Comparison of ENCODE assay signal across 9 mouse cellular contexts in genomic region chr1:192791897-192792361, GRCm38 (mm10). TPM values are rescaled to one million over a fixed set of nuclear protein-coding genes. Genes with fewer than 3 reads are reported as not detected.
DNase-seq lines count a peak whose midpoint lies in the region; ATAC-seq and TF ChIP-seq lines count a peak whose summit lies in the region.
"Had no signal": no experiment of that assay in that cellular context is flagged by ENCODE, and none has a peak within 500 bp of the region (broad histone marks: within the 10 kb centered on the region; RNA-seq: fewer than 3 reads in every experiment).

No protein-coding gene starts in this region.

- peak; percentile 59 for DNase-seq in embryo, embryonic 10 days (ENCODE audit: low spot score)
- DNase-seq in embryo, embryonic 9.5 days (ENCODE audit: extremely low spot score): no peak
- peak; percentile 58 for DNase-seq in lung, embryonic 14.5 days
- no peak for DNase-seq in lung, postnatal 25 days (ENCODE audit: low spot score)
- peak; percentile 63 to 67 for DNase-seq in thymus, postnatal 10 days (ENCODE audit: low spot score in 2 of 2)
- no peak for DNase-seq in Muller cell, postnatal 12 days (ENCODE audit: inconsistent ontology term)
- DNase-seq in cerebellum, adult 11 months: no peak
- DNase-seq: lung, postnatal 36 days had no signal

- no peak overlapping the region for H3K9ac ChIP-seq in lung, embryonic 14.5 days
- no peak overlapping the region for H3K9ac ChIP-seq in intestine, embryonic 16.5 days (ENCODE audit: low read depth, low read length)

- peak overlapping the region; percentile 71; the same call in 1 of the 2 replicates for H3K27ac ChIP-seq in lung, embryonic 14.5 days (ENCODE audit: low read depth)
- H3K27ac ChIP-seq in intestine, embryonic 16.5 days (ENCODE audit: low read length): peak overlapping the region; percentile 36

- no peaks in the 10 kb centered on the region for H3K36me3 ChIP-seq in lung, embryonic 14.5 days (ENCODE audit: insufficient read depth)
- no peaks in the 10 kb centered on the region for H3K36me3 ChIP-seq in intestine, embryonic 16.5 days (ENCODE audit: control insufficient read depth, insufficient read depth, low read length)

- no peak for TF ChIP-seq CTCF in lung, embryonic 14.5 days (IDR thresholded peaks at IDR 0.05; ENCODE audit: low read depth)

- WGBS in lung, embryonic 14.5 days: 3% methylated on average over 7 of the region's 7 CpGs
- WGBS in intestine, embryonic 16.5 days: 11% methylated on average over 7 of the region's 7 CpGs

- peaks cover 15% of the 10 kb centered on the region for H3K4me1 ChIP-seq in lung, embryonic 14.5 days (ENCODE audit: insufficient read depth)
- H3K4me1 ChIP-seq in intestine, embryonic 16.5 days (ENCODE audit: control insufficient read depth, insufficient read depth, low read length): peaks cover 12% of the 10 kb centered on the region

- ATAC-seq in lung, embryonic 14.5 days (ENCODE audit: insufficient read depth): no peak
- ATAC-seq in intestine, embryonic 16.5 days: peak; percentile 39

- no peaks in the 10 kb centered on the region for H3K9me3 ChIP-seq in lung, embryonic 14.5 days (ENCODE audit: low read depth, low read length)
- H3K9me3 ChIP-seq in intestine, embryonic 16.5 days (ENCODE audit: control insufficient read depth, low read length): no peaks in the 10 kb centered on the region

- H3K4me3 ChIP-seq in lung, embryonic 14.5 days (ENCODE audit: low read depth, low read length): no peak overlapping the region
- no peak overlapping the region for H3K4me3 ChIP-seq in intestine, embryonic 16.5 days (ENCODE audit: low read length)

- no peaks in the 10 kb centered on the region for H3K27me3 ChIP-seq in lung, embryonic 14.5 days (ENCODE audit: insufficient read depth, low read length)
- no peaks in the 10 kb centered on the region for H3K27me3 ChIP-seq in intestine, embryonic 16.5 days (replicated peaks; ENCODE audit: control insufficient read depth, insufficient read depth, low read length)

- H3K4me2 ChIP-seq in lung, embryonic 14.5 days: no peak overlapping the region
- no peak overlapping the region for H3K4me2 ChIP-seq in intestine, embryonic 16.5 days (ENCODE audit: low read depth, low read length)

RNA-seq across cellular contexts. Expression of gene Hhat, which starts 20.9 kb away (rescaled TPM):
- polyA plus RNA-seq in lung, embryonic 14.5 days (2014; fragmentation: Nextera tagmentation; extraction: Ambion mirVana): 12.8 and 12.9 TPM in 2 replicates
- polyA plus RNA-seq in intestine, embryonic 16.5 days (2015; fragmentation: Nextera tagmentation; extraction: Ambion mirVana): 8.8 and 9.6 TPM in 2 replicates

Comparison
In these comparisons a context has a peak if more than half of its experiments do, and no peak if none do; other contexts are left out.
1. DNase-seq: peak in embryo, embryonic 10 days (single experiment), lung, embryonic 14.5 days (single experiment) and thymus, postnatal 10 days (2 of 2); none in embryo, embryonic 9.5 days (single experiment), lung, postnatal 25 days (single experiment), Muller cell, postnatal 12 days (single experiment) and cerebellum, adult 11 months (single experiment).